Mouse (Mus musculus): ENCODE data around the gene Ace.

DNA sequence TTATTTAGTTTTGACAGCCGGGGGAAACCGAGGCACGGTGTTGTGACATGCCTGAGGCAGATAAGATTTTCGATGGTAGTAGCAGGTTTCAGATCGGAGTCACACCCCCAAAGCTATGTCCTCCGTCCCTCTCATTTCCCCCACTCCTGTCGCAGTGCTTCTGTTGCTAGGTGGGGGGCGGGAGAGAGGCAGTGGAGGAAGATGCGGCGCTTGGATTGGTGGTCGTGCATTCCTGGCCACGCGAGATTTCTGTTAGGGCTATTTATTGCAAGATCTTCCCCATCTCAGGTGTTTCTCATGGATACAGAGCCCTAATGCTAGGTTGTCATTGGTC, 69.6 kb downstream of the Ace start:
- no peak for TF ChIP-seq CTCF (IDR thresholded peaks at IDR 0.05; ENCODE audit: extremely low read depth, insufficient read depth, low read length)
- peak; percentile 65; the same call in 1 of the 2 replicates for TF ChIP-seq POLR2A (IDR thresholded peaks at IDR 0.05; ENCODE audit: extremely low read depth, insufficient read depth, low read length)

All from cortical plate, adult 2 months (tissue).